Mouse (Mus musculus) midbrain, embryonic 16.5 days (tissue): ENCODE measurements at regions not wholly inside any gene's neighbourhood (a gene's known extent, or its start where the extent isn't known, plus 50 kb on each side); places are given as distances from the start of the nearest gene placed in this dataset. TPM values are rescaled to one million over a fixed set of nuclear protein-coding genes. Genes with fewer than 3 reads are reported as not detected.

Experiments used
- ATAC-seq: fragments of 200-750 bp; cut with Nextera tagmentation; 2 replicates; pipeline ENCODE4 v1.8.0; 2017; ENCODE audit warnings: moderate TSS enrichment
- H3K27ac ChIP-seq: fragments of 300-500 bp; sonication (generic); 2 replicates; pipeline ENCODE4 v1.5.1; 2014; ENCODE audit warnings: mild to moderate bottlenecking, low read length, mixed read lengths
- H3K27me3 ChIP-seq: fragments of 300-500 bp; sonication (generic); 2 replicates; pipeline ENCODE4 v1.6.1; 2014; ENCODE audit warnings: low read depth, low read length, mixed read lengths; ENCODE audit not compliant: control insufficient read depth, insufficient read depth
- H3K36me3 ChIP-seq: fragments of 300-500 bp; sonication (generic); 2 replicates; pipeline ENCODE4 v1.6.1; 2014; ENCODE audit warnings: mild to moderate bottlenecking, low read length, moderate library complexity, mixed read lengths; ENCODE audit not compliant: control insufficient read depth, insufficient read depth
- H3K4me1 ChIP-seq: fragments of 300-500 bp; sonication (generic); 2 replicates; pipeline ENCODE4 v1.6.1; 2014; ENCODE audit warnings: mild to moderate bottlenecking, low read length, mixed read lengths; ENCODE audit not compliant: control insufficient read depth, insufficient read depth
- H3K4me2 ChIP-seq: fragments of 300-500 bp; sonication (generic); 2 replicates; pipeline ENCODE4 v1.6.1; 2014; ENCODE audit warnings: mild to moderate bottlenecking, low read length, mixed read lengths
- H3K4me3 ChIP-seq: fragments of 300-500 bp; sonication (generic); 2 replicates; pipeline ENCODE4 v1.5.1; 2014; ENCODE audit warnings: low read depth, mild to moderate bottlenecking, low read length, moderate library complexity, mixed read lengths
- H3K9ac ChIP-seq: fragments of 300-500 bp; sonication (generic); 2 replicates; pipeline ENCODE4 v1.6.1; 2014; ENCODE audit warnings: low read depth, low read length, mixed read lengths
- H3K9me3 ChIP-seq: fragments of 300-500 bp; sonication (generic); replicated peaks from 2 replicates; pipeline ENCODE4 v1.6.1; 2014; ENCODE audit warnings: mild to moderate bottlenecking, low read length, mixed read lengths; ENCODE audit not compliant: control insufficient read depth, poor library complexity, severe bottlenecking
- WGBS: fragments of 180-500 bp; shearing (Covaris S2); extraction: QIAGEN DNeasy Blood & Tissue Kit; methylation state at CpG from one replicate; pipeline ENCODE4 v1.1.7; 2014; 5-methylcytosine and 5-hydroxymethylcytosine counted together
- microRNA-seq: library from miRNA; unstranded; fragments of <30 nt; microRNA quantifications from one replicate; pipeline ENCODE4, GENCODE M21; 2017

GRCm38 (mm10) chrX:12827299-12827872 lies 65.5 kb upstream of the Med14 start:
- Histone ChIP-seq H3K4me2 (no peak overlapping the region), H3K27me3 (no peaks in the 10 kb centered on the region), H3K9me3 (no peaks in the 10 kb centered on the region), H3K9ac (no peak overlapping the region), H3K27ac (no peak overlapping the region), H3K4me1 (no peaks in the 10 kb centered on the region), H3K4me3 (no peak overlapping the region), H3K36me3 (no peaks in the 10 kb centered on the region)
- ATAC-seq: no peak
- 87% methylated on average over 4 of the region's 4 CpGs for WGBS

GRCm38 (mm10) chrX:12826646-12827045 lies 64.8 kb upstream of the Med14 start:
- no peak overlapping the region for H3K9ac ChIP-seq
- H3K4me2 ChIP-seq: no peak overlapping the region
- H3K27ac ChIP-seq: no peak overlapping the region
- 86% methylated on average over 4 of the region's 4 CpGs for WGBS
- H3K9me3 ChIP-seq: no peaks in the 10 kb centered on the region
- H3K4me1 ChIP-seq: no peaks in the 10 kb centered on the region
- ATAC-seq: no peak
- H3K36me3 ChIP-seq: no peaks in the 10 kb centered on the region
- H3K4me3 ChIP-seq: no peak overlapping the region
- no peaks in the 10 kb centered on the region for H3K27me3 ChIP-seq

- Histone ChIP-seq H3K27ac (no peak overlapping the region), H3K36me3 (no peaks in the 10 kb centered on the region), H3K4me3 (no peak overlapping the region), H3K9me3 (no peaks in the 10 kb centered on the region), H3K4me2 (no peak overlapping the region), H3K27me3 (no peaks in the 10 kb centered on the region), H3K9ac (no peak overlapping the region), H3K4me1 (no peaks in the 10 kb centered on the region)
- WGBS: 96% methylated on average over 2 of the region's 2 CpGs
- ATAC-seq: no peak
These were observed 63.4 kb upstream of the Med14 start for GRCm38 (mm10) chrX:12825262-12825661.

- 89% methylated on average over 5 of the region's 5 CpGs for WGBS
- no peak overlapping the region for H3K27ac ChIP-seq
These were observed 62.6 kb upstream of the Med14 start for GRCm38 (mm10) chrX:12824497-12824896.

GRCm38 (mm10) chrX:12822777-12823176 lies 60.9 kb upstream of the Med14 start:
- 81% methylated on average over 10 of the region's 10 CpGs for WGBS
- no peak for ATAC-seq
- no peaks in the 10 kb centered on the region for H3K4me1 ChIP-seq
- no peak overlapping the region for H3K4me2 ChIP-seq
- no peak overlapping the region for H3K27ac ChIP-seq
- H3K9ac ChIP-seq: no peak overlapping the region
- no peaks in the 10 kb centered on the region for H3K9me3 ChIP-seq
- no peak overlapping the region for H3K4me3 ChIP-seq
- no peaks in the 10 kb centered on the region for H3K27me3 ChIP-seq
- no peaks in the 10 kb centered on the region for H3K36me3 ChIP-seq

More at GRCm38 (mm10) chrX:12824497-12824896, 62.6 kb upstream of the Med14 start:
- Histone ChIP-seq H3K36me3 (no peaks in the 10 kb centered on the region), H3K4me2 (no peak overlapping the region), H3K9me3 (no peaks in the 10 kb centered on the region), H3K4me3 (no peak overlapping the region), H3K9ac (no peak overlapping the region), H3K4me1 (no peaks in the 10 kb centered on the region), H3K27me3 (no peaks in the 10 kb centered on the region)
- no peak for ATAC-seq

GRCm38 (mm10) chrX:12813083-12813660 lies 51.3 kb upstream of the Med14 start:
- Histone ChIP-seq H3K36me3 (no peaks in the 10 kb centered on the region), H3K4me1 (no peaks in the 10 kb centered on the region), H3K4me3 (no peak overlapping the region), H3K27me3 (no peaks in the 10 kb centered on the region), H3K4me2 (no peak overlapping the region), H3K9me3 (no peaks in the 10 kb centered on the region), H3K9ac (no peak overlapping the region), H3K27ac (no peak overlapping the region)
- 91% methylated on average over 6 of the region's 6 CpGs for WGBS
- ATAC-seq: no peak

Small RNAs in the stretch of these regions (microRNA-seq; reads per million reads assigned to microRNA genes)
- gene Gm25063: not detected
